Mouse (Mus musculus) myocyte (in vitro differentiated cells): ENCODE measurements at regions not wholly inside any gene's neighbourhood (a gene's known extent, or its start where the extent isn't known, plus 50 kb on each side); places are given as distances from the start of the nearest gene placed in this dataset.

ENCODE experiments used
- H3K27me3 ChIP-seq: one replicate; pipeline ENCODE4 v1.6.1; 2011; ENCODE audit not compliant: control insufficient read depth, insufficient read depth, insufficient read length
- H3K36me3 ChIP-seq: one replicate; pipeline ENCODE4 v1.6.1; 2011; ENCODE audit not compliant: control insufficient read depth, insufficient read depth
- H3K4me2 ChIP-seq: one replicate; pipeline ENCODE4 v1.6.1; 2011; ENCODE audit warnings: low read depth, control low read depth
- H3K4me3 ChIP-seq: one replicate; pipeline ENCODE4 v1.5.1; 2011; ENCODE audit warnings: mild to moderate bottlenecking, control low read depth, moderate library complexity
- H3K79me2 ChIP-seq: one replicate; pipeline ENCODE4 v1.6.1; 2011; ENCODE audit not compliant: control insufficient read depth, insufficient read depth
- H3ac ChIP-seq: one replicate; pipeline ENCODE4 v1.6.1; 2011; ENCODE audit not compliant: control insufficient read depth, insufficient read length
- CEBPB ChIP-seq: IDR thresholded peaks from 2 replicates; pipeline ENCODE4 v1.6.1; 2011; ENCODE audit warnings: mild to moderate bottlenecking, moderate library complexity; ENCODE audit not compliant: poor library complexity, insufficient read depth, severe bottlenecking
- E2F4 ChIP-seq: IDR thresholded peaks from one replicate; pipeline ENCODE4 v1.6.1; 2011; ENCODE audit warnings: mild to moderate bottlenecking, control low read depth, moderate library complexity; ENCODE audit not compliant: insufficient read depth
- MAX ChIP-seq: IDR thresholded peaks from one replicate; pipeline ENCODE4 v1.6.1; 2011; ENCODE audit warnings: low read depth, mild to moderate bottlenecking, control low read depth
- MYOD1 ChIP-seq, 3 experiments: IDR thresholded peaks; one replicate each; pipeline ENCODE4 v1.6.1; 2011; ENCODE audit warnings: control low read depth in 2 of 3, low read depth in 2 of 3, mild to moderate bottlenecking in 2 of 3, moderate library complexity in 1 of 3; ENCODE audit not compliant: insufficient read length in 2 of 3, control insufficient read depth in 1 of 3
- MYOG ChIP-seq, 3 experiments: IDR thresholded peaks; one replicate each; pipeline ENCODE4 v1.6.1; 2011; ENCODE audit warnings: control low read depth in 2 of 3, low read depth in 2 of 3, mild to moderate bottlenecking in 2 of 3; ENCODE audit not compliant: insufficient read length in 2 of 3, control insufficient read depth in 1 of 3, insufficient read depth in 1 of 3
- POLR2A ChIP-seq: IDR thresholded peaks from one replicate; pipeline ENCODE4 v1.6.1; 2011; ENCODE audit warnings: low read depth, mild to moderate bottlenecking, control low read depth, moderate library complexity; ENCODE audit not compliant: insufficient read length
- POLR2AphosphoS2 ChIP-seq: IDR thresholded peaks from one replicate; pipeline ENCODE4 v1.6.1; 2011; ENCODE audit warnings: low read depth, control low read depth; ENCODE audit not compliant: insufficient read length
- REST ChIP-seq: IDR thresholded peaks from one replicate; pipeline ENCODE4 v1.6.1; 2011; ENCODE audit warnings: mild to moderate bottlenecking, control low read depth, moderate library complexity; ENCODE audit not compliant: insufficient read depth, insufficient read length
- SRF ChIP-seq: IDR thresholded peaks from one replicate; pipeline ENCODE4 v1.6.1; 2011; ENCODE audit warnings: low read depth; ENCODE audit not compliant: control insufficient read depth, insufficient read length
- TCF12 ChIP-seq: IDR thresholded peaks from one replicate; pipeline ENCODE4 v1.6.1; 2011; ENCODE audit warnings: mild to moderate bottlenecking, control low read depth; ENCODE audit not compliant: poor library complexity, insufficient read depth, severe bottlenecking
- TCF3 ChIP-seq: IDR thresholded peaks from one replicate; pipeline ENCODE4 v1.6.1; 2011; ENCODE audit warnings: low read depth, control low read depth; ENCODE audit not compliant: insufficient read length
- USF1 ChIP-seq: IDR thresholded peaks from one replicate; pipeline ENCODE4 v1.6.1; 2011; ENCODE audit warnings: low read depth, mild to moderate bottlenecking, control low read depth, moderate library complexity

DNA sequence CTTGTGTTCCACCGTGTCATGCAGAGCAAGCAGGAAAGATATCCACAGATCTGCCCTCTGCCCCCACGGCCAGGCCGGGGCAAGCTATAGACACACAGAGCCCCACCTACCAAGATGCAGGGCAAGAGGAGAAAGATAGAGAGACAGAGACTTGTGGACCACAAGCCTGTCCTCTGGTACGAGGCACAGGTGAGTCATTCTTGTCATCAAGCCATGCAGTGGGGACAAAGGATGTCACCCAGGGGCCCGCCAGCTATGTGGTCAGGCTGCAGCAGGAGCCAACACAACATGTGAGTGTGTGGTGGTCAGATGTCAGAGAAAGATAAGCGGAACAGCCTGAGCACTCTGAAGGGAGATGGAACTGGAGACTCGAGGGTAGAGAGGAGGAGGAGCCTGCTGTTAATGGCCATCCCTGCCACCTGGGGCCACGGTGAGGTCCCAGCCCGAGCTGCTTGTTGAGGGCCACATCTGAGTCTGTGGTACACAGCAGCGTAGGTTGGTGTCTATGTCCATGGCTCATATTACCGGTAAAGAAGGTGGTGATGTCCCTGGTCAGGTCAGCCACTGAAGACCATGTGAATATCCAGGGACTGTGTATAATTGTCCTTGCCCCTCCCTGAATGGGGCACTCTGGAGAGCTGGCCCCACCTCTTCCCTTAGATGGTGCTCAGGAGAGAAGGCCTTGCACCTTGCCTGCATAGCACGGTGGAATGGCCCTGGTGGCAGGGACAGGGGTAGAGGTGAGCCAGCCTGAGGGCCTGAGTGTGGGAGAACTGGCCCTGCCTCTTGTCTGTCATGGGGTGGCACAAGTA, 226.2 kb upstream of the Krr1 start:
- Histone ChIP-seq H3K4me2 (no peak overlapping the region), H3K36me3 (no peaks in the 10 kb centered on the region), H3K4me3 (no peak overlapping the region), H3K27me3 (no peaks in the 10 kb centered on the region), H3ac (no peak overlapping the region), H3K79me2 (no peaks in the 10 kb centered on the region)
- no peak for TF ChIP-seq REST
- TF ChIP-seq TCF12, result no peak

DNA sequence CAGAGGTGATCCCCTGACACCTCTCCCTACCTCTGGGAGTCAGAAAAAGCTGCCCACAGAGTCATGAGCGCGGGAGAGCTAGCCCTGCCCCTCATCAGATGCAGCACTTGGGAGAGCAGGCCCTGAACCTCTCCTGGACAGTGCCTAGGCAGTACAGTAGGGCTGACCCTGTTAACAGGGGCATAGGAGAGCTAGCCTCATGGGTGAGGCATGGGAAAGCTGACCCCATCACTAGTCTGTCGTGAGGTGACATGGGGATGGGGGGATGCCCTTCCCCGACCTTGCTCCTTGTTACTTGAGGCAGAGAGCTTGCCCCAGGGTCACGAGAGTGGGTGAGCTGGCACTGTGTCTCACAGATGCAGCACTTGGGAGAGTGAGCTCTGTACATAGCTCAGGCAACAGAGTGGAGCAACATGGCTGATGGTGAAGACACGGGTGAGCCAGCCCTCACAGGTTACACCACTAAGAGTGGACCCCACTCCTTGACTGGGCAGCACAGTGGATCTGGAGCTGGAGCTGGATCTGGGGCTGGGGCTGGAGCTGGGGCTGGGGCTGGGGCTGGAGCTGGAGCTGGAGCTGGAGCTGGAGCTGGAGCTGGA, 225.5 kb upstream of the Krr1 start:
- no peak overlapping the region for H3ac ChIP-seq

DNA sequence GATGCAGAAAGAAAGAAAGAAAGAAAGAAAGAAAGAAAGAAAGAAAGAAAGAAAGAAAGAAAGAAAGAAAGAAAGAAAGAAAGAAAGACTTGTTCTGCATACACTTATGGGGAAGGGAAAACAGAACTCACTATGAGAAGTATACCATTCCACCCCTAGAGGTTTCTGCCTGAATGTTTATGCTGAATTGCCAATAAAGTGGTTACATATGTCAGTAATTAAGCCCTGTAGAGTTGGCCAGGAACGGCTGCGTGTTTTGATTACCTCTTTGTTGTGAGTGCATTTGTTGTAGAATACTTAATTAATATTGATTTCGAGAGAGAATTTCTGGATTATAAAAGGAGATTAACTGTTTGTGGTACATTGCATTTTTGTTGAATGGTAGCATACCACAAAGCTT, 224.0 kb upstream of the Krr1 start:
- Histone ChIP-seq H3K4me2 (no peak overlapping the region), H3K4me3 (no peak overlapping the region), H3K27me3 (no peaks in the 10 kb centered on the region), H3K36me3 (no peaks in the 10 kb centered on the region), H3ac (no peak overlapping the region), H3K79me2 (no peaks in the 10 kb centered on the region)
- TF ChIP-seq MYOG (IDR thresholded peaks at IDR 0.05; ENCODE audit: control insufficient read depth in 1 of 3, insufficient read depth in 1 of 3, insufficient read length in 2 of 3, low read depth in 2 of 3), result no peak

More for the DNA sequence above, 225.5 kb upstream of the Krr1 start:
- H3K79me2 ChIP-seq, result no peaks in the 10 kb centered on the region
- TF ChIP-seq USF1, result no peak
- no peak for TF ChIP-seq SRF
- TF ChIP-seq POLR2AphosphoS2, result no peak
- TF ChIP-seq MYOG (IDR thresholded peaks at IDR 0.05; ENCODE audit: control insufficient read depth in 1 of 3, insufficient read depth in 1 of 3, insufficient read length in 2 of 3, low read depth in 2 of 3), result no peak
- no peak for TF ChIP-seq E2F4
- TF ChIP-seq TCF3, result no peak
- TF ChIP-seq MAX, result no peak
- no peak for TF ChIP-seq REST
- TF ChIP-seq MYOD1 (IDR thresholded peaks at IDR 0.05; ENCODE audit: control insufficient read depth in 1 of 3, insufficient read length in 2 of 3, low read depth in 2 of 3), result no peak
- TF ChIP-seq CEBPB, result no peak
- TF ChIP-seq POLR2A, result no peak
- no peak for TF ChIP-seq TCF12
- no peak overlapping the region for H3K4me2 ChIP-seq
- no peaks in the 10 kb centered on the region for H3K27me3 ChIP-seq
- H3K36me3 ChIP-seq, result no peaks in the 10 kb centered on the region
- H3K4me3 ChIP-seq, result no peak overlapping the region

DNA sequence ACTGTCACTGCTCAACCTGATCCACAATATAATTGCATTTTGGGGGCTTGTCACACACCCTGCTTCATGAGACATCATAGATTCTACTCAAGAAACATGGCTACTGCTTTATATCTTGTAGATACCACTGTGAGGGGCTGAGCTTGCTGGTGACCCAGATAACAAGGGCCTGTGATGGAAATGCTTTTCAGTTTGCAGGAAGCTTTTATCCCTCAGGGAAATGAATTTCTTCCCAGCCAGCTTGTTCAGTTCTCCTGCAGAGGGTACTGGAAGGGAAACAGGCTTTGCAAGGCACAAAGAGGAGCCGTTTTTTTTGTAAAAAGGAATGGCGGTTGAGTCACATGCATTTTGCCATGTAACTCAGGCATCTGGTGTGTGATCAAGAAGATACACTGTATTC, 218.8 kb upstream of the Krr1 start:
- TF ChIP-seq SRF, result no peak
- TF ChIP-seq TCF3, result no peak
- TF ChIP-seq MYOG (IDR thresholded peaks at IDR 0.05; ENCODE audit: control insufficient read depth in 1 of 3, insufficient read depth in 1 of 3, insufficient read length in 2 of 3, low read depth in 2 of 3), result no peak
- no peak for TF ChIP-seq E2F4
- no peak for TF ChIP-seq REST
- no peak for TF ChIP-seq MYOD1 (IDR thresholded peaks at IDR 0.05; ENCODE audit: control insufficient read depth in 1 of 3, insufficient read length in 2 of 3, low read depth in 2 of 3)
- TF ChIP-seq POLR2A, result no peak
- H3K4me2 ChIP-seq, result no peak overlapping the region
- H3K27me3 ChIP-seq, result no peaks in the 10 kb centered on the region

DNA sequence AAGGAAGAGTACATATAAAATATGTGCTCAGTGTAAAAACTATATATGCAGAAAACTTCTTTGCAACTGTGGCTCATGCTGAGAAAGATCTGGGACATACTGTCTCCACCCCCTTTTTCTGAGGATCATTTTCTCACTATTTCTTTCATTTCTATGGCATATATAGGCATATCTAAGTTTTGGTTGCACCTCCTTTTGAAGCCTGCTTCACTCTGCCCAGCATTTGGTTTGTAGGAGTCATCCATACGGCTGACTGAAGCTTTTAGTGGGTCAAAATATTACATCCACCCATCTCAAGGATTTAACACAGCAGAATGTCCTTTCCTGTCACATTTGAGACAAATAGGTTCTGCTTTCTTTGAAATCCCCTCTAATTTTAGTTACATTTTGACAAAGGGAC, 216.5 kb upstream of the Krr1 start:
- TF ChIP-seq POLR2A (no peak), REST (no peak), E2F4 (no peak), POLR2AphosphoS2 (no peak), MYOD1 (IDR thresholded peaks at IDR 0.05; ENCODE audit: control insufficient read depth in 1 of 3, insufficient read length in 2 of 3, low read depth in 2 of 3) (no peak), MAX (no peak), MYOG (IDR thresholded peaks at IDR 0.05; ENCODE audit: control insufficient read depth in 1 of 3, insufficient read depth in 1 of 3, insufficient read length in 2 of 3, low read depth in 2 of 3) (no peak), TCF3 (no peak), TCF12 (no peak)
- no peak overlapping the region for H3K4me2 ChIP-seq
- no peak overlapping the region for H3K4me3 ChIP-seq
- H3K27me3 ChIP-seq, result no peaks in the 10 kb centered on the region
- H3K79me2 ChIP-seq, result no peaks in the 10 kb centered on the region
- no peaks in the 10 kb centered on the region for H3K36me3 ChIP-seq
- no peak overlapping the region for H3ac ChIP-seq

More for the DNA sequence above, 218.8 kb upstream of the Krr1 start:
- Histone ChIP-seq H3K4me3 (no peak overlapping the region), H3K36me3 (no peaks in the 10 kb centered on the region), H3ac (no peak overlapping the region), H3K79me2 (no peaks in the 10 kb centered on the region)
